Mouse (Mus musculus) heart, adult 2 months (tissue): Measurements from ENCODE around the gene Agmat. TPM values are rescaled to one million over a fixed set of nuclear protein-coding genes. Genes with fewer than 3 reads are reported as not detected.
"Not testable (repeated sequence)": the region's sequence is repeated elsewhere in the genome, so short reads cannot be mapped to it uniquely, and the experiment has no call there.

Experiments used
- DNase-seq, 2 experiments: peaks; one replicate each; pipeline ENCODE4 v3.0.0; 2021
- H3K27ac ChIP-seq: fragments of 200-600 bp; 2 replicates; pipeline ENCODE4 v1.8.1; 2022
- H3K27me3 ChIP-seq: fragments of 200-500 bp; 2 replicates; pipeline ENCODE4 v1.6.1; 2012; ENCODE audit warnings: mild to moderate bottlenecking, low read length, inconsistent platforms, mixed read lengths; ENCODE audit not compliant: control insufficient read depth, insufficient read depth
- H3K36me3 ChIP-seq: fragments of 200-500 bp; 2 replicates; pipeline ENCODE4 v1.6.1; 2012; ENCODE audit warnings: low read length, inconsistent platforms; ENCODE audit not compliant: control insufficient read depth, insufficient read depth
- H3K4me1 ChIP-seq: fragments of 200-500 bp; 2 replicates; pipeline ENCODE4 v1.6.1; 2011; ENCODE audit warnings: low read length; ENCODE audit not compliant: control insufficient read depth, insufficient read depth
- H3K4me3 ChIP-seq: fragments of 200-600 bp; 2 replicates; pipeline ENCODE4 v1.8.1; 2022
- H3K79me2 ChIP-seq: fragments of 200-500 bp; replicated peaks from 2 replicates; pipeline ENCODE4 v1.6.1; 2012; ENCODE audit warnings: mild to moderate bottlenecking, inconsistent platforms, low read length, moderate library complexity, mixed read lengths; ENCODE audit not compliant: control insufficient read depth, insufficient read depth
- H3K9ac ChIP-seq: fragments of 200-500 bp; 2 replicates; pipeline ENCODE4 v1.6.1; 2012; ENCODE audit warnings: low read depth, mild to moderate bottlenecking, control low read depth, inconsistent platforms, low read length, mixed read lengths
- CTCF ChIP-seq: fragments of 200-600 bp; IDR thresholded peaks from 2 replicates; pipeline ENCODE4 v1.8.1; 2022; ENCODE audit warnings: antibody characterized with exemption, mild to moderate bottlenecking, moderate library complexity
- EP300 ChIP-seq: fragments of 200-500 bp; IDR thresholded peaks from 2 replicates; pipeline ENCODE4 v1.6.1; 2011; ENCODE audit warnings: low read depth, low read length, control low read depth; ENCODE audit not compliant: insufficient read depth
- POLR2A ChIP-seq: fragments of 200-500 bp; IDR thresholded peaks from 2 replicates; pipeline ENCODE4 v1.6.1; 2011; ENCODE audit warnings: mild to moderate bottlenecking, low read depth, low read length, control low read depth; ENCODE audit not compliant: insufficient read depth
- WGBS: fragments of 180-500 bp; shearing (Covaris S2); methylation state at CpG from one replicate; pipeline ENCODE4 v1.1.7; 2018; 5-methylcytosine and 5-hydroxymethylcytosine counted together
- intact Hi-C: fragments of 180-260 bp; cut with DNase I; formaldehyde crosslinking; loops from one replicate; pipeline ENCODE4 v1.15.1; 2025
- polyA plus RNA-seq: library from polyadenylated mRNA; depleted of rRNA; stranded (reverse); fragments of >200 nt; gene quantifications from 2 replicates; pipeline ENCODE4 v1.2.3, GENCODE M21; 2012
- total RNA-seq, 2 experiments: library from RNA; stranded (reverse); gene quantifications; 2 replicates each; pipeline ENCODE4 v1.2.3; 2021

Agmat gene
- total and polyA plus RNA-seq, 3 experiments: 0.23 to 0.57 (median 0.32) TPM

DNA sequence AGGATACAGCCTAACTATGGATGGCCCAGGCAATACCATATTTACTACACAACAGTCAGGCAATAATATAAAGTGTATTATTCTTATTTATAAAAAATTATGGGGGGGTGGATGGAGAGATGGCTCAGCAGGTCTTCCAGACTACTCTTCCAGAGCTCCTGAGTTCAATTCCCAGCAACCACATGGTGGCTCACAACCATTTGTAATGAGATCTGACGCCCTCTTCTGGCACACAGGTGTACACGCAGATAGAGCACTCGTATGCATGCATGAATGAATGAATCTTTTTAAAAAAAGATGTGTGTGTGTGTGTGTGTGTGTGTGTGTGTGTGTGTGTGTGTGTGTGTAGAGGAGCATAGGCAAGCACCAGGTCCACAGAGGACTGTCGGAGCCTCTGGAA is 26.5 kb downstream of the Agmat start:
- H3K79me2 ChIP-seq, H3K4me1 ChIP-seq, H3K36me3 ChIP-seq, H3K4me3 ChIP-seq, H3K27me3 ChIP-seq, DNase-seq, intact Hi-C loops, H3K9ac ChIP-seq, H3K27ac ChIP-seq: not testable (repeated sequence)
- peak; percentile 17; the same call in 1 of the 2 replicates for TF ChIP-seq CTCF
- 83% methylated on average over 4 of the region's 4 CpGs for WGBS

DNA sequence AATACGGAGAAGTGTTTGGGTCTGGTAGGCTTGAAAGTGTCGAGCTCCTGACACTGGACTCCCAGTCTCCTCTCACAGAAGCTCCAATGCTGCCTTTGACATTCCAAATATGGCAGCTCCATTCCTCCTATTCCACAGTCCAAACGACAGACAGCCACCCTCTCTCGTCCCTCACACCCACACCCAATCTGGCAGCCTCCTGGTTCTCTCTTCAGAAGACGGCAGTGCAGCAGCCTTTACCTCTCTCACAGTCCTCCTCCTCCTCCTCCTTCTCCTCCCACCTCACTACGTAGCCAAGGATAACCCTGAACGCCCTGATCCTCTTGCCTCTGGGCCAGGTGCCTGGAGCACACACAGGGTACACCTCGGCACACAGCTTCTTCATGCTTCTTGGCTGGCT is 33.4 kb downstream of the Agmat start:
- intact Hi-C loops: no loop called here
- H3K27ac ChIP-seq: no peak overlapping the region
- 0 out of 2 replicates have a peak, but pooled peaks cover 1% of the 10 kb centered on the region for H3K79me2 ChIP-seq
- no peak overlapping the region for H3K4me3 ChIP-seq
- H3K4me1 ChIP-seq: no peaks in the 10 kb centered on the region
- TF ChIP-seq EP300: no peak
- no peak for TF ChIP-seq CTCF
- TF ChIP-seq POLR2A: no peak
- 89% methylated on average over 8 of the region's 8 CpGs for WGBS
- H3K36me3 ChIP-seq: no peaks in the 10 kb centered on the region
- no peak for DNase-seq
- no peak overlapping the region for H3K9ac ChIP-seq
- H3K27me3 ChIP-seq: no peaks in the 10 kb centered on the region

DNA sequence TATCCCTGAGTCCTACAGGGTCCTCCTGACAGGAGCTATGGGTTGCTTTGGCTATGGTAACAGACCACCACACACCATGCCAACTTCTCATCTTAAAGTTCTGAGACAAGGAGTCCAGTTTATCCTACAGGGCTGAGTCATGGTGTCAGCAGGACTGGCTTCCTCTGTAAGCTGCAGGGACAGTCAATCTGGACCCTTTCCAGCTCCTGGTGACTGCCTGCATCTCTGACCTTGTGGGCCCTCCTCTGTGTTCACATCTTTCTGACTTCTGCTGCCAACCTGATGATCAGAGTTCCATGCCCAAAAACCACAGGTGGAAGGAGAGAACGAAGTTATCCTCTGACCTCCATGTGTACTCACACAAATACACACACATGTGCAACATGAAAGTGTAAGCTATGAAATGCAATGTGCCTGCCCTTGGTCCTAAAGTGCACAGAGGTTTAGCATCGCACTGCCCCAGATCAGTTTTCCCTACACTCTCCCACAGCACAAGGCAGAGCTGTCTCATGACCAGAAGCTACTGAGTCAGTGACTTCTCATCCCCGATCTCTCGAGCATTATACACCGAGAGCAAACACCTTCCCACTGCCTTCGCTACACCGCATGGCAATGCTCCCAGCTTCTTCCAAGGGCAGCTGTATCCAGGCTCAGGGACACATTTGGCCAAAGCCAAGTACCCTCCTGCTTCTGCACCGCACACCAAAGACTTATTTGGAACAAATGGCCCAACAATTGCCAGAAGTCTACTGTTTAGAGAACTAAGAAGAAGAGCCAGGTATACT is 34.9 kb downstream of the Agmat start:
- WGBS: 80% methylated on average over 8 of the region's 8 CpGs
- H3K27me3 ChIP-seq: no peaks in the 10 kb centered on the region
- 0 out of 2 replicates have a peak, but pooled peaks cover 1% of the 10 kb centered on the region for H3K79me2 ChIP-seq
- no peak overlapping the region for H3K27ac ChIP-seq
- H3K4me3 ChIP-seq: no peak overlapping the region
- TF ChIP-seq POLR2A: no peak
- TF ChIP-seq EP300: no peak
- TF ChIP-seq CTCF: no peak
- H3K4me1 ChIP-seq: no peaks in the 10 kb centered on the region
- intact Hi-C loops: no loop called here
- H3K36me3 ChIP-seq: no peaks in the 10 kb centered on the region
- no peak overlapping the region for H3K9ac ChIP-seq
- no peak for DNase-seq

DNA sequence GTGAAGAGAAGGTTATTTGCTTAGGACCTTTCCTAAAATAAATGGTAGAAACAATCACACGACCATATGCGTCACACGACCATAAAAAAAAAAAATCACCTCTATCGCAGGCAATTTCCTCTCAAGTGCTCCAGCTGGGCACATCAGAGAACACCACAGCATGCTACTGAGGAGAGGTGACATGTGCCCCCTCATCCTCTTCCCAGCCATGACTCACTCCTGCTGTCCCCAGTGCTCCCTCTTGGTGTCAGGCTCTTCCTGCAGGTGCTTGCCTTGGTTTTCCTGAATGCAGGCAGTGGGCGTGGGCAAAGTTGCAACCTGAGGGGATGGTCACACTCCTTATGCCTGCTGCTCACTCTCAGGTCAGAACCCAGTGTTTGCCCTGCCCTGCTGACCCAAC is 38.4 kb downstream of the Agmat start:
- no peak for TF ChIP-seq CTCF
- no peak for TF ChIP-seq POLR2A
- no peak for TF ChIP-seq EP300
- H3K27ac ChIP-seq: no peak overlapping the region
- no peaks in the 10 kb centered on the region for H3K36me3 ChIP-seq
- H3K9ac ChIP-seq: no peak overlapping the region
- WGBS: 81% methylated on average over 5 of the region's 5 CpGs
- H3K79me2 ChIP-seq: 0 out of 2 replicates have a peak, but pooled peaks cover 1% of the 10 kb centered on the region
- intact Hi-C loops: no loop called here
- H3K27me3 ChIP-seq: no peaks in the 10 kb centered on the region
- H3K4me3 ChIP-seq: no peak overlapping the region
- DNase-seq: no peak
- H3K4me1 ChIP-seq: peaks cover under 1% of the 10 kb centered on the region

DNA sequence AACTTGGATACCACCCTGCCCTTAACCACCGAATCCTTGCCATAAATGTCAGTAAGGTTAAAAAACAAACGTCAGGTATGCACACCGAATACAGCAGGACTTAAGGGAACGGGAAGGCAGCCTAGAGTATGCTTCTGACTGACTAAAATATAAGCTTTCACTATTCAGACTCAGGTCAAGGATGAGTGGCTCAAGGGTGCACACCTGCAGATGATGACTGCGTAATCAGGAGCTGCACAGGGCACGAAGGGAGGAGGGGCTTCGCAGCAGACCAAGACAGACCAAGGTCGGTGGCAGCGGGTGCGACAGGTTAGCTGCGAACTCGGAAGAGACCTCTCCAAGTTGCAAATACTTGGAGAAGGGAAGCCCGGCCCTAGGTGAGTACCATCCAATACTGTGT is 39.7 kb downstream of the Agmat start:
- no peak overlapping the region for H3K4me3 ChIP-seq
- 92% methylated on average over 13 of the region's 13 CpGs for WGBS
- DNase-seq: no peak
- peaks cover 2% of the 10 kb centered on the region for H3K4me1 ChIP-seq
- no peak overlapping the region for H3K27ac ChIP-seq
- no peaks in the 10 kb centered on the region for H3K27me3 ChIP-seq
- TF ChIP-seq CTCF (no peak), EP300 (no peak), POLR2A (no peak)
- H3K79me2 ChIP-seq: 0 out of 2 replicates have a peak, but pooled peaks cover 1% of the 10 kb centered on the region
- no peaks in the 10 kb centered on the region for H3K36me3 ChIP-seq
- intact Hi-C loops: no loop called here
- no peak overlapping the region for H3K9ac ChIP-seq

DNA sequence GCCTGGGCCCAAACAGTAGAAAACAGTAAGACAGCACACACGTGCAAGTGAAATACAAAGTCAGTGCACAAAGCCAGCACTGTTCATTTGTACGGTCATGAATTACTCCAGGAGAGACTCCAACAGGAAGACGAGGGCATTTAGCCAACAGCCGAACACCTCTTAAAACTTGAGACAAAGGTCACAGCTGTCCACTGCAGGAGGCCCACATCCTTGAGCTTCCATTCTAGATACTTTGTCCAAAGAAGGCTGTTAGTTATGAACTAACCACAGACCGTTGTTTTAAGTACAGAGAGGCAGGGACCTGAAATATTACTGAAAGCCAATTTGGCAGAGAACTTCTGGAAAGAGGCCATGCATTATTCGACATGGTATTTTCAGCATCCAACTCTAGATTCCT is 40.6 kb downstream of the Agmat start:
- no peak for TF ChIP-seq POLR2A
- TF ChIP-seq CTCF: no peak
- no peak for TF ChIP-seq EP300
- H3K27me3 ChIP-seq: no peaks in the 10 kb centered on the region
- H3K4me1 ChIP-seq: peaks cover 2% of the 10 kb centered on the region
- H3K27ac ChIP-seq: no peak overlapping the region
- intact Hi-C loops: no loop called here
- no peak for DNase-seq
- no peak overlapping the region for H3K9ac ChIP-seq
- H3K4me3 ChIP-seq: no peak overlapping the region
- H3K36me3 ChIP-seq: no peaks in the 10 kb centered on the region
- H3K79me2 ChIP-seq: 0 out of 2 replicates have a peak, but pooled peaks cover 1% of the 10 kb centered on the region
- WGBS: 21% methylated on average over 6 of the region's 6 CpGs
